Mouse (Mus musculus): ENCODE data around the gene Cdkn2a.

The Cdkn2a gene

GRCm38 (mm10) chr4:89294486-89295440, at the start of gene Cdkn2a:
Cdkn2a (minus strand) TSS chr4:89294653.
- peak; percentile 14 for DNase-seq (ENCODE audit: low spot score)

GRCm38 (mm10) chr4:89313461-89313860, 19.0 kb upstream of the Cdkn2a start:
- no peak for DNase-seq (ENCODE audit: low spot score)

DNA sequence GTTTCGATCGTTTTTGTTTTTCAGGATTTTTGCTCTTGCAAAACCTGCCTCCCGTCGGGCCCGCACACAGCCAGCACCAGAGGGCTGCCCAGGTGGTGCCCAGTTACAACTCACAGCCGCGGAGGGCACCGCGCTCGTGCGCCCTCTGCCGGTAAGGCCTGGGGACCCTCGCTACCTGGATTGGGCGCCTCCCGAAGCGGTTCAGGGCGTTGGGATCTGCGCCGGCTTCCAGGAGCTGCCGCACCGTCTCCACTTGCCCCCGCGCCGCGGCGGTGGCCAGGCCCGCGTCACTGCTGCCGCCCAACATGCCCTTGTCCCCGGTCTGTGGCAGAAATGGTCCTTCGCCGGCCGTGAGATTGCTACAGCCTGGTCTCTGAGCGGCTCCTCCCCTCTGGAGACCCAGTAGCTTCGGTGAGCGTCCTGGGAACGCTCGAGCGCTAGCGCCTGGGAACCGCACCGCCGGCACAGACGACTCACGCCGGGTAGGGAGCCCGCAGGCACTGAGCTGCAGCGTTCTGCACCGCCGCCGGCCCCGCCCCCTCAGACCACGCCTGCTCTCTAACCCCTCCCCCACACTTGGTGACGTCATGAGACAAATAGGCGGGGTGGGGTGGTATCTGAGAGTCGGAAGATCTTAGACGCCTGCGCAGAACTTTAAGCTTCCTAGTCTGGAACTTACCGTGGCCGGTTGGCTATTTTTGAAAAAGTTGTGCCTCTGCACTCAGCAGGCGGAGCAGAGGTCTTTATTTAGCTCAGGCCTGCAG, 16.2 kb upstream of the Cdkn2a start, which contains the start of gene Cdkn2b:
Cdkn2b (minus strand) TSS at position 549 of the 764 bp plus-strand sequence.
- DNase-seq (ENCODE audit: low spot score): peak; percentile 93

GRCm38 (mm10) chr4:89309996-89310395, 15.5 kb upstream of the Cdkn2a start:
- DNase-seq (ENCODE audit: low spot score): no peak

- no peak for DNase-seq (ENCODE audit: low spot score)
Measured at GRCm38 (mm10) chr4:89308001-89308400, 13.5 kb upstream of the Cdkn2a start.

DNA sequence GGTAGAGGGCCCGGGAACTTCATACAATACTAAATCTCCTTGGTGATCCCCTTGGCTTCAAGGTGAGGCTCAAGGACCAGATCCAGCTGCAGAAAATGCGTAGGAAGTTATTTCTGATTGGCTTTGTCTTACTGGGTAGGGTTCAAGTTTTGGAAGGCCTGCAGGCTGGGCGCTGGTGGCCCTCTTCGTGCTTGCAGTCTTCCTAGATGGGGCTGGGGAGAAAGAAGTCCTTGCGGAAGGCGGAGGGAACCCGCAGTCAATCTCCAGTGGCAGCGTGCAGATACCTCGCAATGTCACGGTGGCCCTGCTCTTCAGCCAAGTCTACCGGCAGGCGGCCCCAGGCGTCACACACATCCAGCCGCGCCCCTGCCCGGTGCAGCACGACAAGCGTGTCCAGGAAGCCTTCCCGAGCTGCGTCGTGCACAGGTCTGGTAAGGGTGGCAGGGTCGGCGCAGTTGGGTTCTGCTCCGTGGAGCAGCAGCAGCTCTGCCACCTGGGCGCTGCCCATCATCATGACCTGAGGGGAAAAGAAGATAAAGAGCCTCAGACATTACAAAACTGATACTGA, 12.4 kb upstream of the Cdkn2a start:
- no peak for DNase-seq (ENCODE audit: low spot score)

DNA sequence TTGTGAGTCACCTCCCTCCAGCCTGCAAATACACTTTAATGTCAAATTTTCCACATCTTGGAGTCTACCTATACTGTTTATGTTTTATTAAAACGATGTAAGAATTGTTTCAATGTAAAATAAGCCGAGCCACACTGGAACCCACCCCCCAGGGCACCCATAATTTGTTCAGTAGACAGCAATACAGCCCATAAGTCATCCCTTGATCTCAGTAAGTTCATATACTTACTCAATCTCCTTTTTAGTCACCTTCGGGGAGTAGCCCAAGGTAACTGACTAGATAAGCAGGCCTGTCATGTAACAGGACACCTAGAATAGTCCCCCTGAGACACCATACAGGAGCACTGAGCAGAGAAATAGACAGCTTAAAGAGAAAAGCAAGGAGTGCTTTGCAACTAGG, 11.2 kb upstream of the Cdkn2a start:
- no peak for DNase-seq (ENCODE audit: low spot score)

DNA sequence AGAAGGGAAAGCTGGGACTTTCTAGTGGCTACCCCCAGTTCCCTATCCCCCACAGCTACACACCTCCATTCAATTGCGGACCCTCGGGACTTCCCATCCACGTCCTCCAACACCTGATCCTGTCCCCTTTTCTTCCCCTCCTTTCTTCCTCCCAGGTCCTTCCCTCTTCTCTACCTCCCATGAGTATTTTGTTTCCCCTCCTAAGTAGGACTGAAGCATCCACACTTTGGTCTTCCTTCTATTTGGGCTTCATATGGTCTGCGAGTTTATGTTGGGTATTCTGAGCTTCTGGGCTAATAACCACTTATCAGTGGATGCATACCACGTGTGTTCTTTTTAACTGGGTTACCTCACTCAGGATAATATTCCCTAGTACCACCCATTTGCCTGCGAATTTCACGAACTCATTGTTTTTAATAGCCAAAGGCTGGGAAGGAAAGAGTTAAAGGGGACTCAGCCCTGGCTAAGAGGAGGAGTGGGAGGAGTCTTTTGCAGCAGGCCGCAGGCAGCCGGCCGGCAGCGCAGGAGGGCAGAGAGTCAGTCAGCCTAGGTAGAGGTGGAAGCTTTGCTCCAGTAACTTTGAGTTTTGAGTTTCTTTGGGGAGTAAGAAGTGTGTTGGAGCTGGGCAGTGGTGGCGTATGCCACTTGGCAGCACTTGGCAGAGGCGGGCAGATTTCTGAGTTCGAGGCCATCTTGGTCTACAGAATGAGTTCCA, 9.0 kb upstream of the Cdkn2a start:
- DNase-seq (ENCODE audit: low spot score): no peak

- DNase-seq (ENCODE audit: low spot score): no peak
Measured at GRCm38 (mm10) chr4:89302129-89302528, 7.7 kb upstream of the Cdkn2a start.

GRCm38 (mm10) chr4:89299721-89300120, 5.3 kb upstream of the Cdkn2a start:
- DNase-seq (ENCODE audit: low spot score): no peak

GRCm38 (mm10) chr4:89295441-89296220, 1.2 kb upstream of the Cdkn2a start:
- no peak for DNase-seq (ENCODE audit: low spot score)

DNA sequence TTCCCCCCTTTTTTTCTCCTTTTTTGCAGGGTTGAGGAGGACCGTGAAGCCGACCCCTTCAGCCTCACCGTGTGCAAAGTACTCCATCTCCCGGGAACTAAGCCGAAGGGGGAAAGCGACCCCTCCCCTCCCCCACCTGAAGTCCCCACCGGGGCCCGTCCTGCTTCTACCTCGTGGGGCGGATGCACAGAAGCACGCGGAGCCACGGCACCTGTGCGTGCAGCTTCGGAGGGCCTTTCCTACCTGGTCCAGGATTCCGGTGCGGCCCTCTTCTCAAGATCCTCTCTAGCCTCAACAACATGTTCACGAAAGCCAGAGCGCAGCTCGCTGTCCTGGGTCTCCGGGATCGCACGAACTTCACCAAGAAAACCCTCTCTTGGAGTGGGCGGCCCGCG, 365 bp downstream of the Cdkn2a start:
- no peak for DNase-seq (ENCODE audit: low spot score)

- no peak for DNase-seq (ENCODE audit: low spot score)
Measured at GRCm38 (mm10) chr4:89293516-89293915, 937 bp downstream of the Cdkn2a start.

DNA sequence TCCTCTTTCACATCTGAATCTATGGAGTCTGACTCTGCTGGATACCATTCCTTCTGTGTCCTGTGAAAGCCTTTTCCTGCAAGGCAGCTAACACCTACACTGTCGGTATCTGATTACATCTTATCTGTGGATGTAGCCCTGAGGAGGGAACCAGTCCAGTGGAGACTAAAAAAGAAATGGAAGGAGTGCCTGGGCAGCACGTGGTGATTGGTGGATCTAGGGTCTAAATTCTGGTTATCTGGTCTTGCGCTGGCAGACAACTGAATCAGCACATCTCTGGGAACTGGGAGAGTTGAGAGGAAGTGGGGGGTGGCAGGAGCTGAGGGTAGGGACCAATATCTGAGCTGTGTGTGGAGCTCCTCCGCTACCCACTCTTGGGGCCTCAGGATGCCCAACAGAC, 5.4 kb downstream of the Cdkn2a start:
- DNase-seq (ENCODE audit: low spot score): no peak

GRCm38 (mm10) chr4:89286566-89286965, 7.9 kb downstream of the Cdkn2a start:
- DNase-seq (ENCODE audit: low spot score): no peak

GRCm38 (mm10) chr4:89285688-89286087, 8.8 kb downstream of the Cdkn2a start:
- no peak for DNase-seq (ENCODE audit: low spot score)

GRCm38 (mm10) chr4:89282661-89283060, 11.8 kb downstream of the Cdkn2a start:
- DNase-seq (ENCODE audit: low spot score): no peak

DNA sequence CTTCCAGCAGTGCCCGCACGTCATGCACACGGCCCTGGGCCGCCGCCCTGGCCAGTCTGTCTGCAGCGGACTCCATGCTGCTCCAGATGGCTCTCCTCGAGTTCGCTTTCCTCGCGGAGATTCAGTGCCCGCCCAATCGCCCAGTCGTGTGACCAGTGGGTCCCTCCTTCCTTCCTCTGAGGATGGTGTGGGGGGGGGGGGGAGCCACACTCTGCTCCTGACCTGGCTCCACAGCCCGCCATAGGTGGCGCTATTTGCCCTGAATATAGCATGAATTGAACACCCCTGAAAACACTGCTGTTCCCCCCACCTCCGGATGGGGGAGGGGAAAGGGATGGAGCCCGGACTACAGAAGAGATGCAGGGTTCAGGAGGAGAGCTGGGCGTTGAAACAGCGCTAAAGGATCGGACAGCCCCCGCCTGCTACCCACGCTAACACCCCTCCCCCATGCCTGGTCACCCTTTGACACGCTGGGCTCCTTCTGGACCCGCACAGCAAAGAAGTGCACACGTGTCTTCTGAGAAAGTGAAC, 12.4 kb downstream of the Cdkn2a start:
- no peak for DNase-seq (ENCODE audit: low spot score)

- DNase-seq (ENCODE audit: low spot score): no peak
Measured at GRCm38 (mm10) chr4:89281236-89281635, 13.2 kb downstream of the Cdkn2a start.

- DNase-seq (ENCODE audit: low spot score): no peak
Measured at GRCm38 (mm10) chr4:89279641-89280040, 14.8 kb downstream of the Cdkn2a start.

DNA sequence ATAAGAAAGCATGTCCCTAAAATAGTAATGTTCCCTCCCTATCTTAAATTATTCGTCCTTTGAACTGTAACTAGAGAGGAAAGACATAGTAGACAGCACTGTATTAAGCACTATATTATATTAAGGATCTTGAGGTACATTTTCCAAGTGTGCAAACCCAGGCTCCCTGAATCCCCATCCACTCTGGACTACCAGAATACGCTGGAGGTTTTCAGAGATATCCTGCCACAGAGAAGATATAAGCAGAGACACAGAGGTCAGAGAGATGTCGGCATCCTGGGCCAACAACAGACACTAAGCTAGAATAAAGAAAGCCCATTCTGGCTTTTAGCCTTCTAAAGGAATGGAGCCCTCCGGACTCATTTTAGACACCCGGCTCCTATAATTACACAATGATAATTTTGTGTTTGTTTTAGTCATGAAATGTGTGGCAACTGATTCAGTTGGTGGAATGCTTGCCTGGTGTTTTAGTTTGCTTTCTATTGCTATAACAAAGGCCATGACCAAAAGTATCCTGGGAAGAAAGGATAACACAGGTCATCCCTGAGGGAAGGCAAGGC, 17.0 kb downstream of the Cdkn2a start:
- no peak for DNase-seq (ENCODE audit: low spot score)

Data from lung, postnatal 25 days (tissue).